Mouse (Mus musculus): ENCODE measurements around the gene Stk31. TPM values are rescaled to one million over a fixed set of nuclear protein-coding genes. Genes with fewer than 3 reads are reported as not detected.
"Not testable (repeated sequence)": the region's sequence is repeated elsewhere in the genome, so short reads cannot be mapped to it uniquely, and the experiment has no call there.

The Stk31 gene
- polyA plus RNA-seq, 1 experiment from 2014 or later, result 0.16 TPM

DNA sequence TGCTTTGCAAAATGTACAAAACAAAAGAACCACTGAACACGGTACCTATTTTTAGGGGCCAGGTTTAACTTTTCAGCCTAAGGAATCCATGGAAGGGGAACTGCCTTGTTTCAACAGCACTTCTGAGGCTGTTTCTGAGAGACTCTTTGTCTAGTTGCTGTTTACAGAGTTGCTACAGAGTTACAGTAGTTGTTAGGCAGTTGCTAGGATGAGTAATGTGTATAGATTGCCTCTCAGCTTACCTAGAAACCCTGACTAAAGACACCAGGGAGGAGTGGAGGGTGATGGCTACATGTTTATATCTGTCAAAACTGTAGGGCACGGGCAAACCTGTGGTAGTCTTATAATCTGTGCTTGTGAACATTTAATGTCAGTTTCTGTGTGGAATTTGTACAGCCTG, 21.5 kb upstream of the Stk31 start:
- Histone ChIP-seq H3K27ac (ENCODE audit: low read depth, low read length) (no peak overlapping the region), H3K4me2 (no peak overlapping the region), H3K36me3 (ENCODE audit: control insufficient read depth, insufficient read depth, low read length) (no peaks in the 10 kb centered on the region), H3K9me3 (ENCODE audit: control insufficient read depth, low read length) (no peaks in the 10 kb centered on the region), H3K27me3 (replicated peaks; ENCODE audit: control insufficient read depth, insufficient read depth, low read length) (no peaks in the 10 kb centered on the region), H3K9ac (ENCODE audit: low read depth, low read length) (no peak overlapping the region), H3K4me3 (ENCODE audit: low read depth, low read length) (no peak overlapping the region), H3K4me1 (replicated peaks; ENCODE audit: control insufficient read depth, insufficient read depth, low read length) (peaks cover 3% of the 10 kb centered on the region)
- DNase-seq (ENCODE audit: low spot score) (no peak), ATAC-seq (replicated peaks; ENCODE audit: low FRiP score) (no peak)
- WGBS, result 80% methylated on average over 2 of the region's 2 CpGs

DNA sequence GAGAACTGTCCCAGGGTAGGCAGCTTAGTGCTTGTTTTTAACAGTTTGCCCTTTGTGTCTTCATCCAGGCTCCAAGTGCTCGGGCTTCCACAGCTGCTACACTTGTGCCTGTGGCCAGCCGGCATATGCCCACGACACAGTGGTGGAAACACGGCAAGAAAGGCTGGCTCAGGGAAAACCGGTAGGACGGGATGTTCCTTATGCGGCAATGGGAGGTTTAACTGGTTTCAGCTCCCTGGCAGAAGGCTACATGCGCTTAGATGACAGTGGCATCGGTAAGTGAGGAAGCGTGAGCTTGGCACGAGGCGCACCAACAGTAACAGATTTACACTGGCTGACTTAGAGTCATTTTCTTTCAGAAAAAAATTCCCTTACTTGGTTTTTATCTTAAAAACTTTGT, 17.1 kb upstream of the Stk31 start:
- Histone ChIP-seq H3K36me3 (ENCODE audit: control insufficient read depth, insufficient read depth, low read length) (no peaks in the 10 kb centered on the region), H3K4me1 (replicated peaks; ENCODE audit: control insufficient read depth, insufficient read depth, low read length) (peaks cover 3% of the 10 kb centered on the region), H3K9ac (ENCODE audit: low read depth, low read length) (no peak overlapping the region), H3K4me2 (no peak overlapping the region), H3K27ac (ENCODE audit: low read depth, low read length) (no peak overlapping the region), H3K27me3 (replicated peaks; ENCODE audit: control insufficient read depth, insufficient read depth, low read length) (no peaks in the 10 kb centered on the region), H3K4me3 (ENCODE audit: low read depth, low read length) (no peak overlapping the region), H3K9me3 (ENCODE audit: control insufficient read depth, low read length) (no peaks in the 10 kb centered on the region)
- WGBS, result 70% methylated on average over 12 of the region's 12 CpGs
- DNase-seq (ENCODE audit: low spot score) (no peak), ATAC-seq (replicated peaks; ENCODE audit: low FRiP score) (no peak)

DNA sequence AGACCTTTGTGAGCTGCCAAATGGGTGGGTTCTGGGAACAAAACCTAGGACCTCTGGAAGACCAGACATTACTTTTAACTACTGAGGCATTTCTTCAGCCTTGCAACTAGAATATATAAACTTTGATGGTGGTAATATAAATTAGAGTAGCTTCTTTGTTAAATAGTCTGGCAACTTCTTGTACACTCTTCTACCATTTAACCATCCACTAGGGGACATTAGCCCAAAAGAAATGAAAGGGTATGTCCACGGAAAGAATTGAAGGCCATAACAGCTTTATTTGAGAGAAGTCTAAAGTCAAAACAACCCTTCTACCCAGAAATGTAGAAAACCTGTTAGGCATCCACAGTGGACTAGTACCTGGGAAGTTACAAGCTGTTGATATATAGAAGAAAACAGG, 1.1 kb upstream of the Stk31 start:
- Histone ChIP-seq H3K4me1 (replicated peaks; ENCODE audit: control insufficient read depth, insufficient read depth, low read length) (no peaks in the 10 kb centered on the region), H3K36me3 (ENCODE audit: control insufficient read depth, insufficient read depth, low read length) (no peaks in the 10 kb centered on the region), H3K27ac (ENCODE audit: low read depth, low read length) (no peak overlapping the region), H3K9ac (ENCODE audit: low read depth, low read length) (no peak overlapping the region), H3K4me3 (ENCODE audit: low read depth, low read length) (no peak overlapping the region), H3K9me3 (ENCODE audit: control insufficient read depth, low read length) (no peaks in the 10 kb centered on the region), H3K27me3 (replicated peaks; ENCODE audit: control insufficient read depth, insufficient read depth, low read length) (no peaks in the 10 kb centered on the region), H3K4me2 (no peak overlapping the region)
- ATAC-seq (replicated peaks; ENCODE audit: low FRiP score), result no peak
- WGBS, result 64% methylated on average over 1 of the region's 1 CpGs
- DNase-seq (ENCODE audit: low spot score), result no peak

GRCm38 (mm10) chr6:49397466-49397865, 2.1 kb downstream of the Stk31 start:
- no peaks in the 10 kb centered on the region for H3K9me3 ChIP-seq (ENCODE audit: control insufficient read depth, low read length)
- H3K4me3 ChIP-seq (ENCODE audit: low read depth, low read length), result no peak overlapping the region
- H3K4me1 ChIP-seq (replicated peaks; ENCODE audit: control insufficient read depth, insufficient read depth, low read length), result no peaks in the 10 kb centered on the region
- no peaks in the 10 kb centered on the region for H3K36me3 ChIP-seq (ENCODE audit: control insufficient read depth, insufficient read depth, low read length)
- H3K4me2 ChIP-seq, result no peak overlapping the region
- no peaks in the 10 kb centered on the region for H3K27me3 ChIP-seq (replicated peaks; ENCODE audit: control insufficient read depth, insufficient read depth, low read length)
- no peak overlapping the region for H3K9ac ChIP-seq (ENCODE audit: low read depth, low read length)
- no peak for ATAC-seq (replicated peaks; ENCODE audit: low FRiP score)
- DNase-seq (ENCODE audit: low spot score), result no peak
- H3K27ac ChIP-seq (ENCODE audit: low read depth, low read length), result no peak overlapping the region

- no peaks in the 10 kb centered on the region for H3K4me1 ChIP-seq (replicated peaks; ENCODE audit: control insufficient read depth, insufficient read depth, low read length)
These were observed 3.0 kb downstream of the Stk31 start for GRCm38 (mm10) chr6:49398365-49398764.

DNA sequence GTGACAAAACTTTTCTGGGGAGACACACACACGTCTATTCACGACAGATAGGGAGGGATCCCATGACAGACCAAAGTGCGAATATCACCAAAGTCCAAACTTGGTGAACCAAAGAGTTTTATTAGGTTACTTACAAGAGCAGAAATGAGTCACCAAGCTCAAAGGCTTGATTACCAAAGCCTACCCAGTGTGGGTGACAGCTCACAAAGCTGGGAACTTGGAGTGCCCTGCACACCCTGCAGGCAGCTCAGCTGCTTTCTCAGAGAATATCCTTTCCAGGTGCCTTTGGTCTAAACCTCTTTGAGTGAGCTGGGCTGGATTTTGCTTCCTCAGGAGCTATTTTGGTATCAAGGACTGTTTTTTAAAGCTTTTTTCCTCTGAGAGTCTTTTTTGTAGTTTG, 15.4 kb downstream of the Stk31 start:
- Histone ChIP-seq H3K27ac (ENCODE audit: low read depth, low read length) (no peak overlapping the region), H3K4me2 (no peak overlapping the region), H3K36me3 (ENCODE audit: control insufficient read depth, insufficient read depth, low read length) (no peaks in the 10 kb centered on the region), H3K27me3 (replicated peaks; ENCODE audit: control insufficient read depth, insufficient read depth, low read length) (no peaks in the 10 kb centered on the region), H3K9me3 (ENCODE audit: control insufficient read depth, low read length) (no peaks in the 10 kb centered on the region), H3K9ac (ENCODE audit: low read depth, low read length) (no peak overlapping the region), H3K4me3 (ENCODE audit: low read depth, low read length) (no peak overlapping the region), H3K4me1 (replicated peaks; ENCODE audit: control insufficient read depth, insufficient read depth, low read length) (no peaks in the 10 kb centered on the region)
- ATAC-seq (replicated peaks; ENCODE audit: low FRiP score) (no peak), DNase-seq (ENCODE audit: low spot score) (no peak)
- 69% methylated on average over 3 of the region's 3 CpGs for WGBS

More at GRCm38 (mm10) chr6:49398365-49398764, 3.0 kb downstream of the Stk31 start:
- H3K9me3 ChIP-seq (ENCODE audit: control insufficient read depth, low read length), result no peaks in the 10 kb centered on the region
- H3K27me3 ChIP-seq (replicated peaks; ENCODE audit: control insufficient read depth, insufficient read depth, low read length), result no peaks in the 10 kb centered on the region
- H3K36me3 ChIP-seq (ENCODE audit: control insufficient read depth, insufficient read depth, low read length), result no peaks in the 10 kb centered on the region
- no peak overlapping the region for H3K4me3 ChIP-seq (ENCODE audit: low read depth, low read length)
- no peak overlapping the region for H3K9ac ChIP-seq (ENCODE audit: low read depth, low read length)
- no peak overlapping the region for H3K27ac ChIP-seq (ENCODE audit: low read depth, low read length)
- DNase-seq (ENCODE audit: low spot score) (no peak), ATAC-seq (replicated peaks; ENCODE audit: low FRiP score) (no peak)
- H3K4me2 ChIP-seq, result no peak overlapping the region

DNA sequence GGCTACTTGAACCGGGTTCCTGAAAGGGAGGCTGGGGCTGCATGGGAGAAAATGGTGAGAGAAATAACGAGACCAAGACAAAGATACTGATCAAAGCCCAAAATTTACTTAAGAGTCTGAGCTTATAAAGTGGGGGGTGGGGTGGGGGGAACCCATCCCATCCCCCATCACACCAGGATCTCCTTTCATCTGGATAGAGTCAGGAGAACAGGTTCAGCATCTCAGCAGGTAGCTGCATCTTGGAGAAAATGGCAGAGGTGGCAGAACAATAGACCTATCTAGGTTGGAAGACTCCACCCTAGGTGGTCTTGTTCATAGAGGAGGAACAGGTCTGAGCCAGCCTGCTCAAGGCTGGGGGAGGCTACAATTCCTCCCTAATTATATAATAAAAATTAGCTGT, 17.6 kb downstream of the Stk31 start:
- H3K36me3 ChIP-seq (ENCODE audit: control insufficient read depth, insufficient read depth, low read length); H3K9ac ChIP-seq (ENCODE audit: low read depth, low read length); H3K4me2 ChIP-seq; H3K27me3 ChIP-seq (replicated peaks; ENCODE audit: control insufficient read depth, insufficient read depth, low read length); DNase-seq (ENCODE audit: low spot score); H3K4me1 ChIP-seq (replicated peaks; ENCODE audit: control insufficient read depth, insufficient read depth, low read length); ATAC-seq (replicated peaks; ENCODE audit: low FRiP score); H3K27ac ChIP-seq (ENCODE audit: low read depth, low read length); H3K4me3 ChIP-seq (ENCODE audit: low read depth, low read length); H3K9me3 ChIP-seq (ENCODE audit: control insufficient read depth, low read length): not testable (repeated sequence)
- 59% methylated on average over 2 of the region's 2 CpGs for WGBS

- ATAC-seq (replicated peaks; ENCODE audit: low FRiP score), result no peak
- H3K4me3 ChIP-seq (ENCODE audit: low read depth, low read length), result no peak overlapping the region
- DNase-seq (ENCODE audit: low spot score), result no peak
- no peak overlapping the region for H3K9ac ChIP-seq (ENCODE audit: low read depth, low read length)
- no peaks in the 10 kb centered on the region for H3K27me3 ChIP-seq (replicated peaks; ENCODE audit: control insufficient read depth, insufficient read depth, low read length)
- no peak overlapping the region for H3K4me2 ChIP-seq
- H3K9me3 ChIP-seq (ENCODE audit: control insufficient read depth, low read length), result no peaks in the 10 kb centered on the region
- no peak overlapping the region for H3K27ac ChIP-seq (ENCODE audit: low read depth, low read length)
- no peaks in the 10 kb centered on the region for H3K4me1 ChIP-seq (replicated peaks; ENCODE audit: control insufficient read depth, insufficient read depth, low read length)
- WGBS, result 84% methylated on average over 1 of the region's 1 CpGs
- no peaks in the 10 kb centered on the region for H3K36me3 ChIP-seq (ENCODE audit: control insufficient read depth, insufficient read depth, low read length)
These were observed 20.6 kb downstream of the Stk31 start for GRCm38 (mm10) chr6:49415971-49416370.

- no peak for DNase-seq (ENCODE audit: low spot score)
- no peak overlapping the region for H3K9ac ChIP-seq (ENCODE audit: low read depth, low read length)
- H3K4me3 ChIP-seq (ENCODE audit: low read depth, low read length), result no peak overlapping the region
- WGBS, result 67% methylated on average over 1 of the region's 1 CpGs
- H3K4me2 ChIP-seq, result no peak overlapping the region
- no peaks in the 10 kb centered on the region for H3K4me1 ChIP-seq (replicated peaks; ENCODE audit: control insufficient read depth, insufficient read depth, low read length)
- ATAC-seq (replicated peaks; ENCODE audit: low FRiP score), result no peak
- H3K36me3 ChIP-seq (ENCODE audit: control insufficient read depth, insufficient read depth, low read length), result no peaks in the 10 kb centered on the region
- H3K27me3 ChIP-seq (replicated peaks; ENCODE audit: control insufficient read depth, insufficient read depth, low read length), result no peaks in the 10 kb centered on the region
- H3K27ac ChIP-seq (ENCODE audit: low read depth, low read length), result no peak overlapping the region
- no peaks in the 10 kb centered on the region for H3K9me3 ChIP-seq (ENCODE audit: control insufficient read depth, low read length)
These were observed 41.9 kb downstream of the Stk31 start for GRCm38 (mm10) chr6:49437306-49437705.

Data from liver, embryonic 11.5 days (tissue).